Mouse (Mus musculus): ENCODE measurements at regions not wholly inside any gene's neighbourhood (a gene's known extent, or its start where the extent isn't known, plus 50 kb on each side); places are given as distances from the start of the nearest gene placed in this dataset.
"Not testable (repeated sequence)": the region's sequence is repeated elsewhere in the genome, so short reads cannot be mapped to it uniquely, and the experiment has no call there.

GRCm38 (mm10) chr14:53331153-53331552, 835.6 kb upstream of the Olfr1507 start:
- not testable (repeated sequence) for DNase-seq (ENCODE audit: low read depth, low spot score)

GRCm38 (mm10) chr14:53324367-53324766, 828.8 kb upstream of the Olfr1507 start:
- not testable (repeated sequence) for DNase-seq (ENCODE audit: low read depth, low spot score)

GRCm38 (mm10) chr14:53318512-53319309, 823.2 kb upstream of the Olfr1507 start:
- DNase-seq (ENCODE audit: low read depth, low spot score): not testable (repeated sequence)

GRCm38 (mm10) chr14:53312490-53312889, 816.9 kb upstream of the Olfr1507 start:
- not testable (repeated sequence) for DNase-seq (ENCODE audit: low read depth, low spot score)

GRCm38 (mm10) chr14:53303179-53303578, 807.6 kb upstream of the Olfr1507 start:
- DNase-seq (ENCODE audit: low read depth, low spot score): not testable (repeated sequence)

- not testable (repeated sequence) for DNase-seq (ENCODE audit: low read depth, low spot score)
Measured at GRCm38 (mm10) chr14:53302491-53302829, 806.9 kb upstream of the Olfr1507 start.

GRCm38 (mm10) chr14:53301722-53302490, 806.4 kb upstream of the Olfr1507 start:
- not testable (repeated sequence) for DNase-seq (ENCODE audit: low read depth, low spot score)

GRCm38 (mm10) chr14:53301110-53301509, 805.6 kb upstream of the Olfr1507 start:
- DNase-seq (ENCODE audit: low read depth, low spot score): not testable (repeated sequence)

GRCm38 (mm10) chr14:53299735-53300134, 804.2 kb upstream of the Olfr1507 start:
- DNase-seq (ENCODE audit: low read depth, low spot score): not testable (repeated sequence)

- not testable (repeated sequence) for DNase-seq (ENCODE audit: low read depth, low spot score)
Measured at GRCm38 (mm10) chr14:53283350-53284141, 788.0 kb upstream of the Olfr1507 start.

- DNase-seq (ENCODE audit: low read depth, low spot score): not testable (repeated sequence)
Measured at GRCm38 (mm10) chr14:53273218-53273617, 777.7 kb upstream of the Olfr1507 start.

- not testable (repeated sequence) for DNase-seq (ENCODE audit: low read depth, low spot score)
Measured at GRCm38 (mm10) chr14:53267693-53268092, 772.1 kb upstream of the Olfr1507 start.

- not testable (repeated sequence) for DNase-seq (ENCODE audit: low read depth, low spot score)
Measured at GRCm38 (mm10) chr14:53255962-53256361, 760.4 kb upstream of the Olfr1507 start.

GRCm38 (mm10) chr14:53253470-53253869, 757.9 kb upstream of the Olfr1507 start:
- not testable (repeated sequence) for DNase-seq (ENCODE audit: low read depth, low spot score)

GRCm38 (mm10) chr14:53231142-53231541, 735.6 kb upstream of the Olfr1507 start:
- DNase-seq (ENCODE audit: low read depth, low spot score): not testable (repeated sequence)

GRCm38 (mm10) chr14:53224789-53225188, 729.2 kb upstream of the Olfr1507 start:
- DNase-seq (ENCODE audit: low read depth, low spot score): not testable (repeated sequence)

- not testable (repeated sequence) for DNase-seq (ENCODE audit: low read depth, low spot score)
Measured at GRCm38 (mm10) chr14:53210554-53210953, 715.0 kb upstream of the Olfr1507 start.

- not testable (repeated sequence) for DNase-seq (ENCODE audit: low read depth, low spot score)
Measured at GRCm38 (mm10) chr14:53209258-53209657, 713.7 kb upstream of the Olfr1507 start.

GRCm38 (mm10) chr14:53190931-53191330, 695.4 kb upstream of the Olfr1507 start:
- DNase-seq (ENCODE audit: low read depth, low spot score): not testable (repeated sequence)

- DNase-seq (ENCODE audit: low read depth, low spot score): not testable (repeated sequence)
Measured at GRCm38 (mm10) chr14:53174099-53174498, 678.5 kb upstream of the Olfr1507 start.

- DNase-seq (ENCODE audit: low read depth, low spot score): not testable (repeated sequence)
Measured at GRCm38 (mm10) chr14:53166327-53166726, 670.8 kb upstream of the Olfr1507 start.

GRCm38 (mm10) chr14:53159012-53159411, 663.5 kb upstream of the Olfr1507 start:
- DNase-seq (ENCODE audit: low read depth, low spot score): not testable (repeated sequence)
